In genomic region chr13:40977609-40978008, GRCm38 (mm10) we compare ENCODE assay signal across 10 mouse cellular contexts. TPM values are rescaled to one million over a fixed set of nuclear protein-coding genes. Genes with fewer than 3 reads are reported as not detected.
A peak's percentile ranks its signal among the peaks of the same experiment; 100 is the strongest.
DNase-seq lines count a peak whose midpoint lies in the region; ATAC-seq and TF ChIP-seq lines count a peak whose summit lies in the region.
"Had no signal": no experiment of that assay in that cellular context is flagged by ENCODE, and none has a peak within 500 bp of the region (broad histone marks: within the 10 kb centered on the region; RNA-seq: fewer than 3 reads in every experiment).

No protein-coding gene starts in this region.

- H3K27ac ChIP-seq in intestine, embryonic 14.5 days (ENCODE audit: low read depth), result no peak overlapping the region
- no peak overlapping the region for H3K27ac ChIP-seq in intestine, embryonic 15.5 days
- no peak overlapping the region for H3K27ac ChIP-seq in limb, embryonic 10.5 days
- H3K27ac ChIP-seq: embryonic facial prominence, embryonic 15.5 days; limb, embryonic 13.5 days had no signal

- H3K4me3 ChIP-seq in intestine, embryonic 14.5 days (ENCODE audit: low read depth, low read length), result no peak overlapping the region
- no peak overlapping the region for H3K4me3 ChIP-seq in intestine, embryonic 15.5 days (replicated peaks)
- H3K4me3 ChIP-seq in E14TG2a.4 (replicated peaks; ENCODE audit: low read length), result no peak overlapping the region
- H3K4me3 ChIP-seq in limb, embryonic 10.5 days, result no peak overlapping the region
- H3K4me3 ChIP-seq: embryonic facial prominence, embryonic 15.5 days; limb, embryonic 13.5 days had no signal

- WGBS in intestine, embryonic 14.5 days, result 17% methylated on average over 7 of the region's 7 CpGs
- WGBS in intestine, embryonic 15.5 days, result 19% methylated on average over 7 of the region's 7 CpGs
- WGBS in limb, embryonic 10.5 days, result 14% methylated on average over 7 of the region's 7 CpGs

- no peak overlapping the region for H3K4me2 ChIP-seq in intestine, embryonic 14.5 days (ENCODE audit: low read length)
- H3K4me2 ChIP-seq in intestine, embryonic 15.5 days (replicated peaks), result no peak overlapping the region
- H3K4me2 ChIP-seq: embryonic facial prominence, embryonic 15.5 days; limb, embryonic 13.5 days had no signal

- ATAC-seq in intestine, embryonic 14.5 days (replicated peaks; ENCODE audit: low FRiP score, low TSS enrichment, low read depth), result 0 out of 2 replicates have a peak, but pooled peaks have one; percentile 32
- no peak for ATAC-seq in intestine, embryonic 15.5 days

- no peaks in the 10 kb centered on the region for H3K36me3 ChIP-seq in intestine, embryonic 14.5 days (ENCODE audit: control insufficient read depth, insufficient read depth, low read length)
- no peaks in the 10 kb centered on the region for H3K36me3 ChIP-seq in intestine, embryonic 15.5 days
- no peaks in the 10 kb centered on the region for H3K36me3 ChIP-seq in E14TG2a.4 (ENCODE audit: insufficient read depth, low read length)
- no peaks in the 10 kb centered on the region for H3K36me3 ChIP-seq in limb, embryonic 10.5 days
- H3K36me3 ChIP-seq: embryonic facial prominence, embryonic 15.5 days; limb, embryonic 13.5 days had no signal

- peak; percentile 64 for DNase-seq in intestine, embryonic 14.5 days (ENCODE audit: low spot score)
- DNase-seq in adrenal gland, postnatal 14 days, result peak; percentile 73
- peak; percentile 37 for DNase-seq in gastrocnemius, postnatal 14 days
- peak; percentile 58 for DNase-seq in limb, embryonic 10.5 days (ENCODE audit: low spot score)
- peak; percentile 23 for DNase-seq in retina, adult 2 months (ENCODE audit: low read depth, low spot score)
- DNase-seq in Muller cell, postnatal 12 days (ENCODE audit: inconsistent ontology term), result no peak

- no peaks in the 10 kb centered on the region for H3K27me3 ChIP-seq in intestine, embryonic 14.5 days (replicated peaks; ENCODE audit: control insufficient read depth, insufficient read depth, low read length)
- no peaks in the 10 kb centered on the region for H3K27me3 ChIP-seq in intestine, embryonic 15.5 days (replicated peaks)
- H3K27me3 ChIP-seq in E14TG2a.4 (ENCODE audit: insufficient read depth, low read length), result no peaks in the 10 kb centered on the region
- no peaks in the 10 kb centered on the region for H3K27me3 ChIP-seq in limb, embryonic 10.5 days (ENCODE audit: low read depth, poor library complexity, severe bottlenecking)
- H3K27me3 ChIP-seq: embryonic facial prominence, embryonic 15.5 days; limb, embryonic 13.5 days had no signal

- H3K9me3 ChIP-seq in intestine, embryonic 14.5 days (ENCODE audit: control insufficient read depth, low read length), result no peaks in the 10 kb centered on the region
- no peaks in the 10 kb centered on the region for H3K9me3 ChIP-seq in intestine, embryonic 15.5 days
- H3K9me3 ChIP-seq in E14TG2a.4 (ENCODE audit: low read length), result peaks cover 5% of the 10 kb centered on the region; the same call in 1 of the 2 replicates
- H3K9me3 ChIP-seq in limb, embryonic 10.5 days (replicated peaks), result no peaks in the 10 kb centered on the region
- H3K9me3 ChIP-seq: embryonic facial prominence, embryonic 15.5 days; limb, embryonic 13.5 days had no signal

- H3K4me1 ChIP-seq in intestine, embryonic 14.5 days (replicated peaks; ENCODE audit: control insufficient read depth, insufficient read depth, low read length), result no peaks in the 10 kb centered on the region
- no peaks in the 10 kb centered on the region for H3K4me1 ChIP-seq in intestine, embryonic 15.5 days (replicated peaks)
- peaks cover 33% of the 10 kb centered on the region for H3K4me1 ChIP-seq in E14TG2a.4 (replicated peaks; ENCODE audit: low read depth, low read length)
- no peaks in the 10 kb centered on the region for H3K4me1 ChIP-seq in limb, embryonic 10.5 days
- H3K4me1 ChIP-seq: embryonic facial prominence, embryonic 15.5 days; limb, embryonic 13.5 days had no signal

- intact Hi-C loops in gastrocnemius, postnatal 14 days (cut with DNase I; ENCODE audit: low total_unique reads), result no loop called here

- H3K9ac ChIP-seq in intestine, embryonic 14.5 days (ENCODE audit: low read length), result no peak overlapping the region
- no peak overlapping the region for H3K9ac ChIP-seq in intestine, embryonic 15.5 days
- H3K9ac ChIP-seq: embryonic facial prominence, embryonic 15.5 days; limb, embryonic 13.5 days had no signal

- peak; percentile 92 for TF ChIP-seq CTCF in E14TG2a.4 (conservative IDR thresholded peaks at IDR 0.05; ENCODE audit: low read length)

RNA-seq across cellular contexts. Expression of gene Pak1ip1, which starts 23.2 kb away (rescaled TPM):
- polyA plus RNA-seq in intestine, embryonic 14.5 days (2014; fragmentation: Nextera tagmentation; extraction: Ambion mirVana), result 72.2 and 73.7 TPM in 2 replicates
- polyA plus RNA-seq in intestine, embryonic 15.5 days (2015; fragmentation: Nextera tagmentation; extraction: Ambion mirVana), result 78.8 and 86.0 TPM in 2 replicates
- 62.3 and 64.0 TPM in 2 replicates for total RNA-seq in adrenal gland, postnatal 14 days (2021)
- 10 to 100 TPM; 23.2 to 26.0 TPM for total RNA-seq in gastrocnemius, postnatal 14 days (2021)
- polyA plus RNA-seq in limb, embryonic 10.5 days (2016; fragmentation: Nextera tagmentation; extraction: Ambion mirVana), result 62.0 and 74.1 TPM in 2 replicates

RNA-seq across cellular contexts. Expression of gene Tmem14c, which starts 38.5 kb away (rescaled TPM):
- polyA plus RNA-seq in intestine, embryonic 14.5 days (2014; fragmentation: Nextera tagmentation; extraction: Ambion mirVana), result 225 and 246 TPM in 2 replicates
- polyA plus RNA-seq in intestine, embryonic 15.5 days (2015; fragmentation: Nextera tagmentation; extraction: Ambion mirVana), result 272 and 297 TPM in 2 replicates
- total RNA-seq in adrenal gland, postnatal 14 days (2021), result 268 and 286 TPM in 2 replicates
- total RNA-seq in gastrocnemius, postnatal 14 days (2021), result 10 to 100 TPM; 70.5 to 72.3 TPM
- polyA plus RNA-seq in limb, embryonic 10.5 days (2016; fragmentation: Nextera tagmentation; extraction: Ambion mirVana), result 205 and 216 TPM in 2 replicates
